Mouse (Mus musculus) midbrain, postnatal 0 days (tissue): ENCODE data around the gene Ldb1. TPM values are rescaled to one million over a fixed set of nuclear protein-coding genes. Genes with fewer than 3 reads are reported as not detected.
A peak's percentile ranks its signal among the peaks of the same experiment; 100 is the strongest.

Experiments
- ATAC-seq: fragments of 200-750 bp; cut with Nextera tagmentation; 2 replicates; pipeline ENCODE4 v1.8.0; 2017; ENCODE audit warnings: moderate number of reproducible peaks, mild to moderate bottlenecking, moderate TSS enrichment, moderate library complexity; ENCODE audit not compliant: low FRiP score
- DNase-seq: peaks from one replicate; pipeline ENCODE4 v3.0.0-alpha.2; 2015; ENCODE audit warnings: low spot score
- H3K27ac ChIP-seq: fragments of 300-500 bp; sonication (generic); 2 replicates; pipeline ENCODE4 v1.5.1; 2014; ENCODE audit warnings: low read depth, mild to moderate bottlenecking, low read length, mixed read lengths
- H3K27me3 ChIP-seq: fragments of 300-500 bp; sonication (generic); 2 replicates; pipeline ENCODE4 v1.6.1; 2014; ENCODE audit warnings: low read length, control low read depth, mixed read lengths; ENCODE audit not compliant: insufficient read depth
- H3K36me3 ChIP-seq: fragments of 300-500 bp; sonication (generic); 2 replicates; pipeline ENCODE4 v1.6.1; 2014; ENCODE audit warnings: low read length, control low read depth, mixed read lengths; ENCODE audit not compliant: insufficient read depth
- H3K4me1 ChIP-seq: fragments of 300-500 bp; sonication (generic); 2 replicates; pipeline ENCODE4 v1.6.1; 2014; ENCODE audit warnings: mild to moderate bottlenecking, control low read depth, antibody characterized with exemption, low read length, mixed read lengths; ENCODE audit not compliant: insufficient read depth
- H3K4me2 ChIP-seq: fragments of 300-500 bp; sonication (generic); 2 replicates; pipeline ENCODE4 v1.6.1; 2014; ENCODE audit warnings: low read depth, mild to moderate bottlenecking, low read length, mixed read lengths; ENCODE audit not compliant: poor library complexity, severe bottlenecking
- H3K4me3 ChIP-seq: fragments of 300-500 bp; sonication (generic); 2 replicates; pipeline ENCODE4 v1.5.1; 2014; ENCODE audit warnings: low read depth, mild to moderate bottlenecking, low read length, moderate library complexity
- H3K9ac ChIP-seq: fragments of 300-500 bp; sonication (generic); replicated peaks from 2 replicates; pipeline ENCODE4 v1.6.1; 2014; ENCODE audit warnings: mild to moderate bottlenecking, low read length, moderate library complexity, mixed read lengths; ENCODE audit not compliant: poor library complexity, severe bottlenecking
- H3K9me3 ChIP-seq: fragments of 300-500 bp; sonication (generic); 2 replicates; pipeline ENCODE4 v1.6.1; 2016; ENCODE audit warnings: low read length, control low read depth
- CTCF ChIP-seq: IDR thresholded peaks from 2 replicates; pipeline ENCODE4 v1.5.1; 2016; ENCODE audit warnings: antibody characterized with exemption, mild to moderate bottlenecking
- WGBS: fragments of 180-500 bp; shearing (Covaris S2); extraction: QIAGEN DNeasy Blood & Tissue Kit; methylation state at CpG from one replicate; pipeline ENCODE4 v1.1.7; 2014; 5-methylcytosine and 5-hydroxymethylcytosine counted together
- polyA plus RNA-seq: library from polyadenylated mRNA; unstranded; fragments of >200 nt; fragmentation: Nextera tagmentation; extraction: Ambion mirVana; gene quantifications from 2 replicates; pipeline ENCODE4 v1.2.1, GENCODE M21; 2015
- total RNA-seq: library from RNA; depleted of rRNA; stranded (reverse); fragments of >200 nt; gene quantifications from 2 replicates; pipeline ENCODE4 v1.2.3, GENCODE M21; 2014

Gene Ldb1
- total and polyA plus RNA-seq, 2 experiments from 2014 or later = 84.5 to 139 TPM

DNA sequence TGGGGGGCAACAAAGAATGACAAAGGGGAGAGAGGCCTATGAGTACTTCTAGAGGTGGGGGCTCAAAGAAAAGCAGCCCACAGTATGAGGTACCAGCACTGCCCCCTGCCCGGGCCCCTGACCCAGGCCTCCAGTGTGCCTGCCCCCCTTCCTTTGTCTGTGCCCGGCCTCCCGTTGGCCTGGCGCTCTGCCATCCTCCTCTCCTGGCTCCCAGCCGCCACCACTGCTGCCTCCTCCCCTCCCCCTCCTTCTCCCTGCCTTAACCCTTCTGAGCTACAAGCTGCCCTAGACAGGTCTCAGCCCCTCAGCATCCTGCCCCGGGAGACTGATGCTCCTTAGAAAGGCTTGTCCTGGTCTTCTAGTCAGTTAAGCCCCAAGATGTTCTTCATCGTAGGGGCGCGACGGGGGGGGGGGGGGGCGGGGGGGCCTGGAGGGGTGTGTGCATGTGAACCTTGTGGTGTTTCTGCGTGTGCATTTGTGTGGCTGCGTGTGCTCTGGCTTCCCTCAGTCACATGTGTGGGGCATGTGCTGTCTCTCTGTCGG is 3.0 kb downstream of the Ldb1 start:
- Histone ChIP-seq H3K36me3 (no peaks in the 10 kb centered on the region), H3K4me2 (peak overlapping the region; percentile 90), H3K4me1 (peaks cover 52% of the 10 kb centered on the region), H3K9me3 (no peaks in the 10 kb centered on the region), H3K4me3 (peak overlapping the region; percentile 93), H3K27ac (peak overlapping the region; percentile 81), H3K27me3 (no peaks in the 10 kb centered on the region), H3K9ac (peak overlapping the region; percentile 64)
- no peak for TF ChIP-seq CTCF
- no peak for ATAC-seq
- WGBS = 1% methylated on average over 10 of the region's 14 CpGs
- peak; percentile 80 for DNase-seq

DNA sequence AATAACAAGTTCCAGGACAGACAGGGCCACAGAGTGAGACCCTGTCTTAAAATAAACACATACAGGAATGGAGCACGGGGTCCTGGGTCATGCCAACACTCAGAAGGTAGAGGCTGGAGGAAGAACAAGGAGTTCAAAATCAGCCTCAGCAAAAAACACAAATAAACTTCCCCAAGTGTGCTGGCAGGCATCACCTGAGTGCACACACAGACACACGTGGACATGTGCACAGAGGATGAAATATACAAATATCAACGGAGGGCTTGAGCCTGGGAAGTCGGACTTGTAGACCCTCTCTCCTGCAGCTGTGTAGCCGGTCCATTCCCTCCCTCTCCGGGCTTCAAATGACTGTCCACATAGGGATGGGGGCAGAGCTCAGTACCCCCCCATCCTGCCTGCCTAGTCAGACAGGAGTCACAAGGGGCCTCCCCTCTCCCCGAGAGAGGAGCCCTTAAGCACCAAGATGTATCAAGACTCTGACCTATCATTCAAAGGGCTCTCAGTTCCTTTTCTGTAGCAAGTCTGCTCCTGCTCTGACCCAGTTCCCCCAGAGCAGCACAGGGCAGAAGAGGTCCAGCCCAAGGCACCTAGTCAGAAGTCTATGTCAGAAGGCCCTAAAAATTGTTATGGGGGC is 3.6 kb downstream of the Ldb1 start:
- no peak for TF ChIP-seq CTCF
- Histone ChIP-seq H3K9me3 (no peaks in the 10 kb centered on the region), H3K4me2 (peak overlapping the region; percentile 90), H3K4me1 (peaks cover 56% of the 10 kb centered on the region), H3K4me3 (peak overlapping the region; percentile 93), H3K36me3 (no peaks in the 10 kb centered on the region), H3K27me3 (no peaks in the 10 kb centered on the region), H3K9ac (peak overlapping the region; percentile 64), H3K27ac (peak overlapping the region; percentile 81)
- WGBS = 11% methylated on average over 7 of the region's 7 CpGs
- DNase-seq = no peak
- ATAC-seq = no peak

DNA sequence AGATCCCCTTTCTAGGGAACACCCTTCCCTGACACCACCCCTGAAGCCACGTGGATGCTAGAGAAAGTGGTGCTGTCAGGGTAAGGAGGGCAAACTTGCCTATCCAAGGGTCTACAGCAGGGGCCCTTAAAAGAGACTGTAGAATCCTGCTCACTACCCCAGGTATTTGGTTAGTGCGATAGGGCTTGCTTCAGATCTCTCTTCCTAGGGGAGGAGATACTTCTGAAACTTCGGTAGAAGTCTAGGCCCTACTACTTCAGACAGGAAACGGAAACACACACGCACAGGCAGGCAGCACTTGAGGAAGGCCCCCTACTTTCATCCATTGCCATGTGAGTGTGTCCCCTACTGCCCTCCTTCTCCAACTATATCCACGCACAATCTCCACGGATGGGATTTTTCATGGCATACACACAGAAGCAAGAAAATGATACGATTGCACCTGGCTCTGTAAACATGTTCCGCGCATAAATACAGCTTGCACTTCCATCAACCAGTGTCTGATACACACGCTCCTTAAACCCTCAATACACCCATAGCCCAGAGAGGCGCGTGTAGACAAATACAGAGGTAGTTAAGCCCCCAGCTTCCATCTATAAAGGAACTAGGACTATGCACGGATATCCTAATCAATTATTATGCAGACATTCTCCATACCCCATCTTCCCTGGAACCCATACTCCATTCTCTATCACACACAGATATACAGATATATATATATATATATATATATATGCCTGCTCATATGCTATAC is 4.7 kb downstream of the Ldb1 start:
- no peaks in the 10 kb centered on the region for H3K27me3 ChIP-seq
- H3K9ac ChIP-seq = peak overlapping the region; percentile 74; the same call in 1 of the 2 replicates
- H3K9me3 ChIP-seq = no peaks in the 10 kb centered on the region
- no peak for ATAC-seq
- H3K4me3 ChIP-seq = peak overlapping the region; percentile 61
- peak overlapping the region; percentile 94 for H3K4me2 ChIP-seq
- no peak for TF ChIP-seq CTCF
- H3K27ac ChIP-seq = peak overlapping the region; percentile 79
- H3K36me3 ChIP-seq = peaks cover 4% of the 10 kb centered on the region
- DNase-seq = no peak
- H3K4me1 ChIP-seq = peaks cover 56% of the 10 kb centered on the region
- 30% methylated on average over 14 of the region's 14 CpGs for WGBS

DNA sequence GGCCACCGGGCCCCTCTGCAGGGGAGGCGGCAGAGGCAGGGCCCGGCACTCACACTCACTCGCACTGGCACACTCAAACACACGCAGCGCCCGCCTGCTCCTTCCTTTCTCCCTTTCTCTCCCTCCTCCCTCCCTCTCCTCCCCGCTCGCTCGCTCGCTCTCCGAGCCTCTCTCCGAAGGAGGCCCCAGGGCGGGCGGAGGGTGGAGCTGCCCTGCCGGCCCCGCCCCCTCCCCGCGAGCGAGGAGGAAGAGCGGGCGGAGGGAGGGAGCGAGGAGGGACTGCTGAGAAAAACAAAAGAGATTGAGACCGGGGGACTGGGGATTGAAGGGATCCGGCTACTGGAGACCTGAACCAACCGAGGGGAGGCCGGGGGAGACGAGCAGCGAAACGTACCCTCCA is 5.5 kb downstream of the Ldb1 start:
- ATAC-seq = peak; percentile 75
- Histone ChIP-seq H3K4me1 (peaks cover 56% of the 10 kb centered on the region), H3K9ac (peak overlapping the region; percentile 74), H3K4me2 (peak overlapping the region; percentile 94), H3K4me3 (peak overlapping the region; percentile 61), H3K36me3 (peaks cover 12% of the 10 kb centered on the region), H3K27me3 (no peaks in the 10 kb centered on the region), H3K9me3 (no peaks in the 10 kb centered on the region), H3K27ac (peak overlapping the region; percentile 79)
- DNase-seq = peak; percentile 92
- WGBS = 1% methylated on average over 16 of the region's 30 CpGs
- no peak for TF ChIP-seq CTCF

DNA sequence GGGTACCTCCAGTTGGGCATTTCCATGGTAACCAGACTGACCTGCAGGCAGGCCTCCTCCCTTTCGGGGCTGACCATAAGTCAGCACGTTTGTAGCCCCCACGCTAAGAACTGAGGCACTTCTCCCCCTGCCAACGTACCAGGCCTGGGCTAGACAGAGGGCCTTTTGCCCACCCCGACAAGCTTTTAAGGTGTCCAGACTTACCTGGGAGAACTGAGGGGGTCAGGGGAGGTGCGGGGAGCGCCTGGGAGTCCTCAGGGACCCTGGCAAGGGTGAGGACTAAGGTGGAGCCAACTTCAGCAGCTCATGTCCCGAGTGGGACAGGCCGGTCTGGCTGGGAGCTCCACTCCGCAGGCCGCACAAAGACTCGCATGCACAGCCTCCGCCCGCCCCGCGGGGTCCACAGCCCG is 6.2 kb downstream of the Ldb1 start:
- H3K27ac ChIP-seq = peak overlapping the region; percentile 79
- peak overlapping the region; percentile 74 for H3K9ac ChIP-seq
- 0% methylated on average over 13 of the region's 17 CpGs for WGBS
- H3K4me3 ChIP-seq = peak overlapping the region; percentile 61
- H3K4me1 ChIP-seq = peaks cover 55% of the 10 kb centered on the region
- no peaks in the 10 kb centered on the region for H3K27me3 ChIP-seq
- peak overlapping the region; percentile 94 for H3K4me2 ChIP-seq
- DNase-seq (no peak), ATAC-seq (no peak)
- peaks cover 19% of the 10 kb centered on the region for H3K36me3 ChIP-seq
- TF ChIP-seq CTCF = no peak
- H3K9me3 ChIP-seq = no peaks in the 10 kb centered on the region
